Mouse (Mus musculus): ENCODE results near the gene Rnf130.

DNA sequence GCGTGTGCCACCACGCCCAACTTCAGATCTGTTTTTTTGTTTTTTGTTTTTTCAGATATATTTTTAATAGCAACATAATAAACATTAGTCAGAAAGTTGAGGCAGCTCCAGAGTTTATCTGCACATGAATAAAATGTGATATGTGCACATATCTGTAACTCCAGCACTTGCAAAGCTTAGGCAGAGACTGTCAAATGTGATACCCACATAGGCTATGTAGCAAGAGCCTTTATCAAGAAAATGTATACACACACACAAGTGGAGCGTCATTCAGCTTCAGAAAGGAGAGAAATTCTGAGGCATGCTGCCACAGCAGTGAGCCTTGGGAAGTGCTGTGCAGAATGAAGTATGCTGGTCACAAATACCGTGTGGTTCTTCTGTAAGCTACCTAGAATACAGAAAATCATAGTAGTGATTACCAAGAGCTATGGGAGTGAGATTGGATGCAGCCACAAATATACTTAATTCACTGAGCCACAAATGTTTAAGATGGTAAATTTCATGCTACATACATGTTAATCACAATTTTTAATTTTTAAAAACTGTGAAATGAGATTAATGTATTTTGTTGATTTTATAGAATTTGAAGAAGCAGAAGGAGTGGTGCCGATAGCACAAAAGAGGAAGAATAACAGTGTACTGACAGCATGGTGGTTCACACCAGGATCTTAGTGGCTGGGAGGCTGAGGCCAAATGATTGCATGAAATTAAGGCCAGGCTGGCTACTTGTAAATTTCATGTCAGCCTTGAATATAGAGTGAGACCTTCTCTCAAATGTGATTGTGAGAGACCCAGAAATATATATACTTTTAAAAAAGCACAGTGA, 56.4 kb downstream of the Rnf130 start:
- TF ChIP-seq POLR2A (IDR thresholded peaks at IDR 0.05; ENCODE audit: low read depth, low read length) (no peak), CTCF (conservative IDR thresholded peaks at IDR 0.05; ENCODE audit: insufficient read depth, insufficient read length, low read depth, low read length) (no peak)

Measured in kidney, adult 2 months (tissue).